Mouse (Mus musculus) left cerebral cortex, adult 9 months (tissue): Measurements from ENCODE around the gene Prr18.
"Not testable (repeated sequence)": the region's sequence is repeated elsewhere in the genome, so short reads cannot be mapped to it uniquely, and the experiment has no call there.

Experiments used
- DNase-seq, 2 experiments: peaks; one replicate each; pipeline ENCODE4 v3.0.0; 2022; ENCODE audit warnings: low spot score in 2 of 2

Prr18 gene

GRCm38 (mm10) chr17:8337159-8337558 is at the start of gene Prr18:
Gene Prr18 (plus strand): TSS chr17:8337459.
- not testable (repeated sequence) for DNase-seq

- DNase-seq: no peak
Observed at GRCm38 (mm10) chr17:8289993-8290679, 47.1 kb upstream of the Prr18 start.

- no peak for DNase-seq
Observed at GRCm38 (mm10) chr17:8290736-8291135, 46.5 kb upstream of the Prr18 start.

- DNase-seq: no peak
Observed at GRCm38 (mm10) chr17:8295825-8296224, 41.4 kb upstream of the Prr18 start.

GRCm38 (mm10) chr17:8296313-8296844 is 40.9 kb upstream of the Prr18 start:
- no peak for DNase-seq

GRCm38 (mm10) chr17:8297746-8298145 is 39.5 kb upstream of the Prr18 start:
- DNase-seq: no peak

- no peak for DNase-seq
Observed at GRCm38 (mm10) chr17:8298281-8298680, 39.0 kb upstream of the Prr18 start.

- no peak for DNase-seq
Observed at GRCm38 (mm10) chr17:8299524-8299923, 37.7 kb upstream of the Prr18 start.

GRCm38 (mm10) chr17:8301515-8301914 is 35.7 kb upstream of the Prr18 start:
- DNase-seq: no peak

GRCm38 (mm10) chr17:8302772-8303438 is 34.4 kb upstream of the Prr18 start:
- DNase-seq: no peak

GRCm38 (mm10) chr17:8303671-8304070 is 33.6 kb upstream of the Prr18 start:
- DNase-seq: no peak

- DNase-seq: no peak
Observed at GRCm38 (mm10) chr17:8305801-8306200, 31.5 kb upstream of the Prr18 start.

GRCm38 (mm10) chr17:8310838-8311614 is 26.2 kb upstream of the Prr18 start, which contains the start of gene Sft2d1:
Gene Sft2d1 (plus strand): TSS chr17:8311102.
- peak; percentile 89 to 98 for DNase-seq

GRCm38 (mm10) chr17:8311751-8312150 is 25.5 kb upstream of the Prr18 start:
- DNase-seq: no peak

- DNase-seq: no peak
Observed at GRCm38 (mm10) chr17:8313976-8314375, 23.3 kb upstream of the Prr18 start.

GRCm38 (mm10) chr17:8316251-8316650 is 21.0 kb upstream of the Prr18 start:
- no peak for DNase-seq

- DNase-seq: not testable (repeated sequence)
Observed at GRCm38 (mm10) chr17:8326877-8327276, 10.4 kb upstream of the Prr18 start.

- DNase-seq: no peak
Observed at GRCm38 (mm10) chr17:8328511-8329174, 8.6 kb upstream of the Prr18 start.

- no peak for DNase-seq
Observed at GRCm38 (mm10) chr17:8330602-8331001, 6.7 kb upstream of the Prr18 start.

- no peak for DNase-seq
Observed at GRCm38 (mm10) chr17:8339666-8340374, 2.6 kb downstream of the Prr18 start.
